Mouse (Mus musculus) heart, adult 2 months (tissue): ENCODE measurements around the gene Slc25a39. TPM values are rescaled to one million over a fixed set of nuclear protein-coding genes. Genes with fewer than 3 reads are reported as not detected.

Source experiments
- DNase-seq, 2 experiments: peaks; one replicate each; pipeline ENCODE4 v3.0.0; 2021
- H3K27ac ChIP-seq: fragments of 200-600 bp; 2 replicates; pipeline ENCODE4 v1.8.1; 2022
- H3K27me3 ChIP-seq: fragments of 200-500 bp; 2 replicates; pipeline ENCODE4 v1.6.1; 2012; ENCODE audit warnings: mild to moderate bottlenecking, low read length, inconsistent platforms, mixed read lengths; ENCODE audit not compliant: control insufficient read depth, insufficient read depth
- H3K36me3 ChIP-seq: fragments of 200-500 bp; 2 replicates; pipeline ENCODE4 v1.6.1; 2012; ENCODE audit warnings: low read length, inconsistent platforms; ENCODE audit not compliant: control insufficient read depth, insufficient read depth
- H3K4me1 ChIP-seq: fragments of 200-500 bp; 2 replicates; pipeline ENCODE4 v1.6.1; 2011; ENCODE audit warnings: low read length; ENCODE audit not compliant: control insufficient read depth, insufficient read depth
- H3K4me3 ChIP-seq: fragments of 200-600 bp; 2 replicates; pipeline ENCODE4 v1.8.1; 2022
- H3K79me2 ChIP-seq: fragments of 200-500 bp; replicated peaks from 2 replicates; pipeline ENCODE4 v1.6.1; 2012; ENCODE audit warnings: mild to moderate bottlenecking, inconsistent platforms, low read length, moderate library complexity, mixed read lengths; ENCODE audit not compliant: control insufficient read depth, insufficient read depth
- H3K9ac ChIP-seq: fragments of 200-500 bp; 2 replicates; pipeline ENCODE4 v1.6.1; 2012; ENCODE audit warnings: low read depth, mild to moderate bottlenecking, control low read depth, inconsistent platforms, low read length, mixed read lengths
- CTCF ChIP-seq: fragments of 200-600 bp; IDR thresholded peaks from 2 replicates; pipeline ENCODE4 v1.8.1; 2022; ENCODE audit warnings: antibody characterized with exemption, mild to moderate bottlenecking, moderate library complexity
- EP300 ChIP-seq: fragments of 200-500 bp; IDR thresholded peaks from 2 replicates; pipeline ENCODE4 v1.6.1; 2011; ENCODE audit warnings: low read depth, low read length, control low read depth; ENCODE audit not compliant: insufficient read depth
- POLR2A ChIP-seq: fragments of 200-500 bp; IDR thresholded peaks from 2 replicates; pipeline ENCODE4 v1.6.1; 2011; ENCODE audit warnings: mild to moderate bottlenecking, low read depth, low read length, control low read depth; ENCODE audit not compliant: insufficient read depth
- WGBS: fragments of 180-500 bp; shearing (Covaris S2); methylation state at CpG from one replicate; pipeline ENCODE4 v1.1.7; 2018; 5-methylcytosine and 5-hydroxymethylcytosine counted together
- intact Hi-C: fragments of 180-260 bp; cut with DNase I; formaldehyde crosslinking; loops from one replicate; pipeline ENCODE4 v1.15.1; 2025
- polyA plus RNA-seq: library from polyadenylated mRNA; depleted of rRNA; stranded (reverse); fragments of >200 nt; gene quantifications from 2 replicates; pipeline ENCODE4 v1.2.3, GENCODE M21; 2012
- total RNA-seq, 2 experiments: library from RNA; stranded (reverse); gene quantifications; 2 replicates each; pipeline ENCODE4 v1.2.3; 2021

Gene Slc25a39
- total and polyA plus RNA-seq, 3 experiments, result 196 to 331 (median 213) TPM

- peak; percentile 87 to 93 for DNase-seq
- Histone ChIP-seq H3K27me3 (no peaks in the 10 kb centered on the region), H3K79me2 (no peaks in the 10 kb centered on the region), H3K9ac (peak within 1 kb of the TSS; percentile 61), H3K36me3 (no peaks in the 10 kb centered on the region), H3K27ac (peak within 1 kb of the TSS; percentile 98), H3K4me3 (peak within 1 kb of the TSS; percentile 91), H3K4me1 (peaks cover 13% of the 10 kb centered on the region)
- TF ChIP-seq POLR2A (peak; percentile 79), EP300 (peak; percentile 74; the same call in 1 of the 2 replicates), CTCF (no peak)
- intact Hi-C loops, result loop anchor here (1.0 kb wide), 2 partner anchors 23 to 121 kb away; partner anchors contain the start of gene Slc25a39
- WGBS, result 1% methylated on average over 29 of the region's 29 CpGs
Measured at GRCm38 (mm10) chr11:102430121-102431017, 22.6 kb upstream of the Slc25a39 start, which contains the start of gene Grn. Gene Grn, plus strand, starts transcription at chr11:102430315.

GRCm38 (mm10) chr11:102429551-102429950 is 21.8 kb upstream of the Slc25a39 start:
- intact Hi-C loops, result no loop called here

DNA sequence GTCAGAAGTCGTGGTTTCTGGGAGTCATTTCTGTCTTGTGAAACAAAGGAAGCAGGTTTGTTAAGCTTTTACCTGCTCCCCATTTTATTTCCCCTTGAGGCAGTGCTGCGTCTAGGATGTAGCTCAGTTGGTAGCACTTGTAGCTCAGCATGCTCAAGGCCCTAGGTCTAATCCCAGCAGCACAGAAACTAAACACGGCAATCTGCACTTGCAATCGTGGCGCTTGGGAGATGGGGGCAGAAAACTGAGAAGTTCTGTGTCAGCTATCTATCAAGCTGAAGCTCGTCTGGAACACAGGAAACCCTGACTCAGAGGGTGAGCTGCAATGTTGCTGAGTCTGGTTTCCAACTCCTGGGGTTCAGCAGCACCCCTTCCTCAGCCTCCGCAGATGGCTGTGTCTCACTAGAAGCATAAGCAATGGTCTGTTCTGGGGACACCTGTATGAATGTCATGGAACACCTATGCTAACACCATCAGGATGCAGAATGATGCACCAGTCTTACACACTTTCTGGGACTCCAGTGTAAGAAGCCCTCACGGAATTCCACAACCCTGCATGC is 21.3 kb upstream of the Slc25a39 start:
- peaks cover 11% of the 10 kb centered on the region for H3K4me1 ChIP-seq
- no peaks in the 10 kb centered on the region for H3K79me2 ChIP-seq
- no peaks in the 10 kb centered on the region for H3K27me3 ChIP-seq
- DNase-seq, result peak in 1 of 2 experiments; percentile 33
- TF ChIP-seq EP300 (0 out of 2 replicates have a peak, but pooled peaks have one; percentile 13), CTCF (no peak), POLR2A (no peak)
- H3K4me3 ChIP-seq, result no peak overlapping the region
- H3K27ac ChIP-seq, result no peak overlapping the region; the same call in none of the 2 replicates
- H3K36me3 ChIP-seq, result no peaks in the 10 kb centered on the region
- WGBS, result 60% methylated on average over 8 of the region's 8 CpGs
- H3K9ac ChIP-seq, result no peak overlapping the region
- intact Hi-C loops, result no loop called here

More at GRCm38 (mm10) chr11:102429551-102429950, 21.8 kb upstream of the Slc25a39 start:
- WGBS, result 23% methylated on average over 3 of the region's 3 CpGs
- peak overlapping the region; percentile 98 for H3K27ac ChIP-seq
- H3K79me2 ChIP-seq, result no peaks in the 10 kb centered on the region
- H3K4me1 ChIP-seq, result peaks cover 13% of the 10 kb centered on the region
- no peak for TF ChIP-seq CTCF
- TF ChIP-seq POLR2A, result no peak
- no peak for TF ChIP-seq EP300
- DNase-seq, result no peak
- H3K36me3 ChIP-seq, result no peaks in the 10 kb centered on the region
- peak overlapping the region; percentile 61; the same call in 1 of the 2 replicates for H3K9ac ChIP-seq
- peak overlapping the region; percentile 91 for H3K4me3 ChIP-seq
- H3K27me3 ChIP-seq, result no peaks in the 10 kb centered on the region

GRCm38 (mm10) chr11:102425555-102426316 is 18.0 kb upstream of the Slc25a39 start:
- intact Hi-C loops, result no loop called here
- no peaks in the 10 kb centered on the region for H3K36me3 ChIP-seq
- no peak overlapping the region for H3K4me3 ChIP-seq
- H3K9ac ChIP-seq, result no peak overlapping the region
- no peaks in the 10 kb centered on the region for H3K27me3 ChIP-seq
- peak in 1 of 2 experiments; percentile 20 for DNase-seq
- H3K27ac ChIP-seq, result no peak overlapping the region
- 48% methylated on average over 8 of the region's 8 CpGs for WGBS
- TF ChIP-seq POLR2A (no peak), CTCF (no peak), EP300 (no peak)
- no peaks in the 10 kb centered on the region for H3K79me2 ChIP-seq
- no peaks in the 10 kb centered on the region; the same call in 1 of the 2 replicates for H3K4me1 ChIP-seq

- Histone ChIP-seq H3K27ac (no peak overlapping the region), H3K4me3 (no peak overlapping the region), H3K36me3 (no peaks in the 10 kb centered on the region), H3K27me3 (no peaks in the 10 kb centered on the region), H3K4me1 (no peaks in the 10 kb centered on the region), H3K9ac (no peak overlapping the region), H3K79me2 (no peaks in the 10 kb centered on the region)
- intact Hi-C loops, result no loop called here
- peak in 1 of 2 experiments; percentile 7 for DNase-seq
- TF ChIP-seq EP300 (no peak), CTCF (no peak), POLR2A (no peak)
- WGBS, result 82% methylated on average over 6 of the region's 6 CpGs
Measured at GRCm38 (mm10) chr11:102424666-102425065, 16.9 kb upstream of the Slc25a39 start.
